Mouse (Mus musculus): Measurements from ENCODE around the gene Apol6. TPM values are rescaled to one million over a fixed set of nuclear protein-coding genes. Genes with fewer than 3 reads are reported as not detected.

Gene Apol6
- polyA plus RNA-seq, 1 experiment, result 59.6 TPM

DNA sequence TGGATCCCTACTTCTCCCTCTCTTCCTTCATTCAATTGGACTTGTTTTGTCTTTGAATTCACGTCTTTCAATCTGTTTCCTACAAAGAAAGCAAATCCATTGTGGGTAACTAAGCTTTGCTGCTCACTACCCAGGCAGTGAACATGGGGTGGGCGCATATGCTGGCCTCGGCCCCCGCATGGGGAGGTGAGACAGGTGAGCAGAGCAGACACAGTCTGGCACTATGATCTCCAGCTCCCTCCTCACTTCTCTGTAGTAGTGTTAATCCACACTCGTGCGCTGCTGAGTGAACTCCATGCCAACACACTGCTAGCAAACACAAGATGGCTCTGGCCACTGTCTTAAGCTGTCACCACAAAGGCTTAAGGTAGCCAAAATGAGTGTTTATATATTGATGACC, 52.8 kb downstream of the Apol6 start:
- Histone ChIP-seq H3K27ac (replicated peaks; ENCODE audit: low read depth, low read length) (no peak overlapping the region), H3K4me1 (ENCODE audit: control insufficient read depth, insufficient read depth, insufficient read length, low read length) (no peaks in the 10 kb centered on the region), H3K4me3 (ENCODE audit: insufficient read depth, low read depth, low read length) (no peak overlapping the region)

DNA sequence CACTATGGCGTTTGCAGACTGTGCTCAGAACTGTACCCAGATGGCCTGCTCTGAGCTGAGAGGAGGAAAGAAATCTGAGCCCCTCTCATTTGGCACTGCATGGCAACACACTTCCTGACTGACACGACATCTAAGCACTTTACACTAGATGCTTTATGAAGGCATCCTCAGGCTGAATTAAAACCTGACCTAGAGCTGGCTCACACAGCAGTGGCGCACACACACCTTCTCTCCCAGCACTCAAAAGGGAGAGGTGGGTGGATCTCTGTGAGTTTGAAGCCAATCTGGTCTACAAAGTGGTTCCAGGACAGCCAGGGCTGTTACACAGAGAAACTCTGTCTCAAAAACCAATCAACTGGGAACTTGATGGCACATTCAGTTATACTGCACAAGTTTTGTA, 55.2 kb downstream of the Apol6 start:
- no peak overlapping the region for H3K4me3 ChIP-seq (ENCODE audit: insufficient read depth, low read depth, low read length)
- H3K4me1 ChIP-seq (ENCODE audit: control insufficient read depth, insufficient read depth, insufficient read length, low read length), result no peaks in the 10 kb centered on the region
- H3K27ac ChIP-seq (replicated peaks; ENCODE audit: low read depth, low read length), result no peak overlapping the region

DNA sequence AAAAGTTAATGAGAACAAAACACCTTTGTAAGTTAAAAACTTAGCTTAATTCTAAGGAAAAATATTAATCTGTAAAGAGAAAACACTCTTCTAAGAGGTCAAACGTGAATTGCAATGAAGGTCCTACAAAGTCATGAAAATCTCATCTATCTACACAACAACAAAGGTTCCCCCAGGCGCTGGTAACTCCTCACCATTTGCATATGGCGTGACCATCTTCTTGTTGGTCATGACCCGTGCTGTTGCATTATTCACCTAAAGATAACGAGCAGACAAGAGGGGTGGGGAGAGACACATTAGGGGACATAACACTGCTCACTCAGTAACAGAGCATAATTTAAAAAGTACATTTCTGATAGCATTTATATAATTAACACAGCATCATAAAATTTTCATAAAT, 58.2 kb downstream of the Apol6 start:
- no peak overlapping the region for H3K27ac ChIP-seq (replicated peaks; ENCODE audit: low read depth, low read length)
- H3K4me3 ChIP-seq (ENCODE audit: insufficient read depth, low read depth, low read length), result no peak overlapping the region
- H3K4me1 ChIP-seq (ENCODE audit: control insufficient read depth, insufficient read depth, insufficient read length, low read length), result no peaks in the 10 kb centered on the region

DNA sequence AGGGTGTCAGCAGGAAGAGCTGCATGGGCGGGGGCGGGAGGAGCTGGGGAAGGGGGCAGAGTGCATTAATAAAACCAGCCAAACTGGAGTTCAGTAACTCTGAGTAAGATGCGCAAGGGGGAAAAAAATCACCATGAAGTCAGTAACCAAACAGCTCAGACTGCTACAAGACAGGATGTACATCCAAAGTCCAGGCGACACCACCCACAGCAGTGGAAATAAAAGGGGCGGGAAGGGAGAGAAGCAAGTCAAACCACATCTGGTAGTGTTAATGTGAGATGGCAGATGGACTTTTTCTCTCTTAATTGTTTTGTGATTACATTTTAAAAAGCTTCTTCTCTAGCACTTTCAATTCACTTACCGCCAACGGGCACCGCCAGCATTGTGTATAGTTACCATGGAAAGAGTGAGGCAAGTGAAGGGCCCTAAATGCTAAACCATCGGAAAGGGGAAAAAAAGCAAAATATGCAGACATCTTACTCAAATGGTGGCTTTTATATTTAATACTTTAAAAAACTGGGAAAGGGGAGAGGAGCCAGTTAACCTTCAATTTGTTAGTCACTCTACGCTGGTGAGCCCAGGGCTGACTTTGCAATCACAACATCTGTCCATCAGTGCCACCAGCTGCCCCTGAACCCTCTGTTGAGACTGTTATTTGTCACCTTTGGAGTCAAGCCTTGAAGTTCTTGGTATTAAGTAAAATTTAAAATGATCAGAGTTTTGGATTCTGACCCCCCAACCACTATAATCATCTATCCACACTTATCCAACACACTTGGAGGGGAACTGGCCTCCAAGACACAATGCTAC, 60.0 kb downstream of the Apol6 start:
- no peaks in the 10 kb centered on the region for H3K4me1 ChIP-seq (ENCODE audit: control insufficient read depth, insufficient read depth, insufficient read length, low read length)
- H3K27ac ChIP-seq (replicated peaks; ENCODE audit: low read depth, low read length), result no peak overlapping the region
- H3K4me3 ChIP-seq (ENCODE audit: insufficient read depth, low read depth, low read length), result no peak overlapping the region

DNA sequence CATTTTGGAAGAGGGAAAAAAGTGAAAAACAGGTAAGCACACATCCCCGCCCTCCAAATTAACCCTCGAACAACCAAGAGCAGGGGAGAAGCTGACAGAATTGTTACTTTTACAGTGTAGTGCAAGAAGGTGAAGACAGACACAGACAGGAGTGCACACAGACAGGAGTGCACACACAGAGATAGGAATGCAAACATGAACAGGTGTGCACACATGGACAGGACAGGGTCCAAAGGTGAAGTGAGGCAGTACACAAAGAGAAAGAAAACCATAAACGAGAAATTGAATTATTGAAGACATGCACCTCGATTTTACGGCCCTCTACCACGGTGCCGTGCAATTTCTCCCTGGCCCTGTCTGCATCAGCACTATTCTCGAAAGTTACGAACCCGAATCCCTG, 60.7 kb downstream of the Apol6 start:
- Histone ChIP-seq H3K27ac (replicated peaks; ENCODE audit: low read depth, low read length) (no peak overlapping the region), H3K4me1 (ENCODE audit: control insufficient read depth, insufficient read depth, insufficient read length, low read length) (no peaks in the 10 kb centered on the region), H3K4me3 (ENCODE audit: insufficient read depth, low read depth, low read length) (no peak overlapping the region)

Other genes with a start within 250 kb of the Apol6 start
- gene Zfp251, start 173.3 kb upstream of the Apol6 start, polyA plus RNA-seq (2012; ENCODE audit: insufficient read depth, insufficient read length, missing spikeins), result 1.8 and 3.0 TPM in 2 replicates
- gene Zfp7, start 165.5 kb upstream of the Apol6 start, polyA plus RNA-seq (2012; ENCODE audit: insufficient read depth, insufficient read length, missing spikeins), result 1.2 and 1.6 TPM in 2 replicates
- not detected in 2 replicates for gene Gm49527, start 165.4 kb upstream of the Apol6 start, polyA plus RNA-seq (2012; ENCODE audit: insufficient read depth, insufficient read length, missing spikeins)
- gene Zfp647, start 119.3 kb upstream of the Apol6 start, polyA plus RNA-seq (2012; ENCODE audit: insufficient read depth, insufficient read length, missing spikeins), result 1.1 and 2.5 TPM in 2 replicates
- 17.0 and 17.4 TPM in 2 replicates for gene 1110038F14Rik, start 96.2 kb upstream of the Apol6 start, polyA plus RNA-seq (2012; ENCODE audit: insufficient read depth, insufficient read length, missing spikeins)
- gene Mb, start 5.9 kb downstream of the Apol6 start, polyA plus RNA-seq (2012; ENCODE audit: insufficient read depth, insufficient read length, missing spikeins), result 78.0 and 123 TPM in 2 replicates

Measured in brown adipose tissue, adult 24 weeks (tissue).